Mouse (Mus musculus) monocyte, adult 5-6 weeks (primary cell): Measurements from ENCODE around the gene Zfyve26. TPM values are rescaled to one million over a fixed set of nuclear protein-coding genes. Genes with fewer than 3 reads are reported as not detected.
"Not testable (repeated sequence)": the region's sequence is repeated elsewhere in the genome, so short reads cannot be mapped to it uniquely, and the experiment has no call there.

Experiments
- ATAC-seq: fragments of 153-309, 156-312 bp; replicated peaks from 2 replicates; pipeline ENCODE4 v1.8.0; 2017; ENCODE audit warnings: mild to moderate bottlenecking; ENCODE audit not compliant: low TSS enrichment, insufficient number of reproducible peaks, severe bottlenecking, poor library complexity, low FRiP score
- total RNA-seq: library from RNA; stranded (forward); fragments of 200-1000, 200-491, 200-594 nt; gene quantifications from 3 replicates; pipeline ENCODE4 v1.2.3, GENCODE M21; 2017

Gene Zfyve26
- total RNA-seq, 1 experiment from 2014 or later = 30.7 TPM

- peak; percentile 68 for ATAC-seq
These were observed 105.0 kb downstream of the Zfyve26 start for GRCm38 (mm10) chr12:79190931-79191673.

- ATAC-seq = not testable (repeated sequence)
These were observed 110.9 kb downstream of the Zfyve26 start for GRCm38 (mm10) chr12:79185160-79185559.

Other genes with a start within 250 kb of the Zfyve26 start
- 8.3 to 19.9 TPM (median 8.3 TPM) in 3 replicates for gene Pigh, start 206.7 kb downstream of the Zfyve26 start, total RNA-seq
- not detected in 3 replicates for gene Arg2, start 165.5 kb downstream of the Zfyve26 start, total RNA-seq
- gene Vti1b, start 123.6 kb downstream of the Zfyve26 start, total RNA-seq = 199 to 253 TPM (median 246 TPM) in 3 replicates
- gene Rdh11, start 104.0 kb downstream of the Zfyve26 start, total RNA-seq = 12.8 to 17.7 TPM (median 13.6 TPM) in 3 replicates
- 5.2 to 7.9 TPM (median 5.2 TPM) in 3 replicates for gene Rdh12, start 87.4 kb downstream of the Zfyve26 start, total RNA-seq
- gene Rad51b, start 978 bp upstream of the Zfyve26 start, total RNA-seq = 0.29 TPM in 1 of 3 replicates, not detected in the others